Mouse (Mus musculus): ENCODE results near the gene Armh1.

Armh1 gene

GRCm38 (mm10) chr4:117254017-117254627, 2.2 kb upstream of the Armh1 start:
- no peak for DNase-seq (ENCODE audit: low read depth, low spot score)
- Histone ChIP-seq H3K27me3 (ENCODE audit: control insufficient read depth, insufficient read depth, low read length, poor library complexity, severe bottlenecking) (no peaks in the 10 kb centered on the region), H3K36me3 (ENCODE audit: control insufficient read depth, insufficient read depth, low read length, poor library complexity, severe bottlenecking) (no peaks in the 10 kb centered on the region)

DNA sequence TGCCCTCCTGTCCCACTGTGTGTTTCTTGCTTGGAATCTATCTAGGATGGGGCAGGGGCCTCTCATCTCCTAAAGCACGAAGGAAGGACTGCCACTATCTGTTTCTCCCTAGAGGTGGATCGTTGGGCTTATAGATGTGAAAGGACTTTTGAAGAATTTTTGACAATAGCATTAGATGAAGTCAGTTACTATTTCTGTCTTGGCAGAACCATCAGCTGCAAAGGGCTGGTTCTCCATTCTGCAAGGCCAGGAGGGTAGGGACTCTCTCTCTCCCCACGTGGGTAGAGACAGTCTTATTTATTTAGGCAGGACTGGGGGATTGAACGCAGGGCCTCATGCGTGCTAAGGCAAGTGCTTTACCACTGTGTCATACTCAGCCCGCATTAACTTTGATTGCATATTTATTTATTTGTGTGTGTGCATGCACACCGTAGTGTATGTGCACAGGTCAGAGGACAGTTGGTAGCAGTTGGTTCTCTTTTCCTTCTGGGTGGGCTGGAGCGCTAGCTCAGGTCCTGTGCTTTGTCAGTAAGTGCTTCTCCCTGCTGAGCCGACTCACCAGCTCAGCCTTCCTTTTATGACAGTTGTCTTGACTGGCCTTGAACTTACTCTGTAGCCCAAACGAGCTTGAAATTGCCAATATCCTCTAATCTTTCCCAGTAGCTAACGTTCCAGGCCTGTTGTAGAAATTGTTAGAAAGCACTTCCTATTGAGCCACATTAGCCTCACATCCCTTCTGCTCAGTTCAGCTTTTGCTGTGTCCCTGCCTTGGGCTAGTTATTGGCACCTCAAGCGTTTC, 1.5 kb upstream of the Armh1 start:
- Histone ChIP-seq H3K36me3 (ENCODE audit: control insufficient read depth, insufficient read depth, low read length, poor library complexity, severe bottlenecking) (no peaks in the 10 kb centered on the region), H3K27me3 (ENCODE audit: control insufficient read depth, insufficient read depth, low read length, poor library complexity, severe bottlenecking) (no peaks in the 10 kb centered on the region)
- no peak for DNase-seq (ENCODE audit: low read depth, low spot score)

DNA sequence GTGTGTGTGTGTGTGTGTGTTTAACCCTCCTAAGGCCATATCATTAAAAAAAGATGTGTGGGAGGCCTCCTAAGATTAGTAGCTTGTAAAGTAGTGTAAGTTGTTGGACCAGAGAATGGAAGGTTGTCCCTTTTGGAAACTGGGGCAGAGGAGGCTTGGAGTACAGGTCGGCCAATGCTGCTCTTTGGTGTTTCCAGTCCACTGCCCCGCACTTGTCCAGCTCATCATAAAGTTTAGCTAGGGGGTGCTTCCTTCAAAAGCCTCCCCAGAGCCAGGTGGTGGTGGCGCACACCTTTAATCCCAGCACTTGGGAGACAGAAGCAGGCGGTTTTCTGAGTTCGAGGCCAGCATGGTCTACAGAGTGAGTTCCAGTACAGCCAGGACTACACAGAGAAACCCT, 830 bp upstream of the Armh1 start:
- no peak for DNase-seq (ENCODE audit: low read depth, low spot score)
- no peaks in the 10 kb centered on the region for H3K27me3 ChIP-seq (ENCODE audit: control insufficient read depth, insufficient read depth, low read length, poor library complexity, severe bottlenecking)
- H3K36me3 ChIP-seq (ENCODE audit: control insufficient read depth, insufficient read depth, low read length, poor library complexity, severe bottlenecking), result no peaks in the 10 kb centered on the region

- Histone ChIP-seq H3K27me3 (ENCODE audit: control insufficient read depth, insufficient read depth, low read length, poor library complexity, severe bottlenecking) (no peaks in the 10 kb centered on the region), H3K36me3 (ENCODE audit: control insufficient read depth, insufficient read depth, low read length, poor library complexity, severe bottlenecking) (no peaks in the 10 kb centered on the region)
- no peak for DNase-seq (ENCODE audit: low read depth, low spot score)
Observed at GRCm38 (mm10) chr4:117252351-117252750, 426 bp upstream of the Armh1 start.

DNA sequence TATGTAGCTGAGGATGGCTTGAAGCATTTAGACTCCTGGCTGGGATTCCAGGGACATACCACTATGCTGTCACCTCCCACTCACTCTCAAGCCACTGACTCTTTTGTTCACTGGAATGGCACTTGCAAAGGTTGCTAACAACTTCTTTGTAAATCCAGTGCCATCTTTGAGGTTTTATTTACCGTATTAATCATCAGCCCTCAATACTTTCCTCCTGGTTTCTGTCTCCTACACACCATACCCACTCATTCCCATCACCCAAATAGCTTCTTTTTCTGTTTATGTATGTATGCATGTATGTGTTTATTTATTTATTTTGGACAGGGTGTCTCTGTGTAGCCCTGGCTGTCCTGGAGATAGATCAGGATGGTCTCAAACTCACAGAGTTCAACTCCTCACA, 943 bp downstream of the Armh1 start:
- no peak for DNase-seq (ENCODE audit: low read depth, low spot score)
- Histone ChIP-seq H3K36me3 (ENCODE audit: control insufficient read depth, insufficient read depth, low read length, poor library complexity, severe bottlenecking) (no peaks in the 10 kb centered on the region), H3K27me3 (ENCODE audit: control insufficient read depth, insufficient read depth, low read length, poor library complexity, severe bottlenecking) (no peaks in the 10 kb centered on the region; the same call in 1 of the 2 replicates)

DNA sequence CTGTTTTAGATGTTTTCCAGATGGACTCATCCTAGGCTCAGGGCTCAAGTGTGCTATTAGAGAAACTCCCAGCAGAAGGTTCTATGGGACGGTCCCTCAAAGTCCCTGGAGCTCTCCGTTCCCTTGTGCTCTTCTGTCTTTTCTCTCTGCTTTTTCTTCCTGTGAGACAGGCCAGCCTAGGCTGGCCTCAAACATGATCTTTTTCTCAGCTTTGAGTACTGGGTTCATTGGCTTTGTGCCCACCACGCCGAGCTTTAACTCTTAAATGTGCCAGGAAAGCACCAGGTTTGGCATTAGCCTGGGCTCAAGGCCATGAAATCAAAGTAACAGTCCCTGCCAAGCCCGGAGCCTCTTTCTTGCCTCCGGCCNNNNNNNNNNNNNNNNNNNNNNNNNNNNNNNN, 11.1 kb downstream of the Armh1 start:
- DNase-seq (ENCODE audit: low read depth, low spot score), result no peak
- Histone ChIP-seq H3K27me3 (ENCODE audit: control insufficient read depth, insufficient read depth, low read length, poor library complexity, severe bottlenecking) (no peaks in the 10 kb centered on the region), H3K36me3 (ENCODE audit: control insufficient read depth, insufficient read depth, low read length, poor library complexity, severe bottlenecking) (no peaks in the 10 kb centered on the region)

- Histone ChIP-seq H3K27me3 (ENCODE audit: control insufficient read depth, insufficient read depth, low read length, poor library complexity, severe bottlenecking) (no peaks in the 10 kb centered on the region), H3K36me3 (ENCODE audit: control insufficient read depth, insufficient read depth, low read length, poor library complexity, severe bottlenecking) (no peaks in the 10 kb centered on the region)
- DNase-seq (ENCODE audit: low read depth, low spot score), result no peak
Observed at GRCm38 (mm10) chr4:117239153-117239552, 12.8 kb downstream of the Armh1 start.

DNA sequence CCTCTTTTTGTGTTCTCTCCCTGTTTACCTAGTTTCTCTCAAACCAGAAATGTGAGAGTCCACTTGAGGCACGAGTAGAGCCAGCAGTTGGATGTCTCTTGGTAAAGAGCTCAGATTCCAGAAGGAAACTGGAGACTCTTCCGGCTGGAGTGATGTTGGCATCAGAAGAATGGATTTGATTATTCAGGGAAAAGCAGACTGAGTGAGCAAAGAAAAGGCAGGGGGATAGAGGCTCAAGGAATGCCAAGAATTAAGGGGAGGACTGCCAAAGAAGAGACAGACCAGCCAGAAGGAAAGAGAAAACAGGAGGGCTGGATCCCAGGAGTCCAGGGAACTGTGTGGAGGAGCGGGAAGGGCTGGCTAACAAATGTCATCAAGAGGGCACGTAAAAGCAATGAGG, 16.1 kb downstream of the Armh1 start:
- no peak for DNase-seq (ENCODE audit: low read depth, low spot score)
- no peaks in the 10 kb centered on the region for H3K36me3 ChIP-seq (ENCODE audit: control insufficient read depth, insufficient read depth, low read length, poor library complexity, severe bottlenecking)

DNA sequence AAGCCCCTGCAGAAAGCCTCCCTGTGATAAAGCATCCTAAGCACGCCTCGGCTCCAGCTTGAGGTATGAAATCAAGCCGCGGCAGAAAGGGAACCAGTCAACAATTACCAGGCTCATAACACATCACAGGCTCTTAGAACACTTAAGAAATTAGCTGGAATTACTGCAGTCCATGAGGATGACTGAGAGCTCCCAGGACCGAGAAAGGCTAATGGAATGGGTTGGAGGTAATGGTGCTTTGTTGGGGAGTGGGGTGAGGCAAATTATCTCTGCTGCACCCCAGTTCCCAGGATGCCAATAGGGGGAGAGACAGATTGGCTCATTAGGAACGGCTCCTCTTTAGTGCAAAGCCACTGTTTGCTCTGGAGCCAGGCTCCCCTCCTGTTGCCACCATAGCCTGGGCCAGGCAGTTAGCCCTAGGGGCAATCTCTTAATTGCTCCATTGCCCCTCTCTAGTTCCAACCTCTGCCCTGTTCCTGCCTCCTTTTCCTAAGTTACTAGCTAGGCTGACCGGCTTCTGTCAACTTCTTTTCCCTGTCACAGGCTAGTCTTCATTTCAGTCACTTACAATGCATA, 17.7 kb downstream of the Armh1 start:
- H3K36me3 ChIP-seq (ENCODE audit: control insufficient read depth, insufficient read depth, low read length, poor library complexity, severe bottlenecking), result no peaks in the 10 kb centered on the region
- no peak for DNase-seq (ENCODE audit: low read depth, low spot score)
- no peaks in the 10 kb centered on the region for H3K27me3 ChIP-seq (ENCODE audit: control insufficient read depth, insufficient read depth, low read length, poor library complexity, severe bottlenecking)

More for the DNA sequence above, 16.1 kb downstream of the Armh1 start:
- no peaks in the 10 kb centered on the region for H3K27me3 ChIP-seq (ENCODE audit: control insufficient read depth, insufficient read depth, low read length, poor library complexity, severe bottlenecking)

GRCm38 (mm10) chr4:117231208-117231607, 20.7 kb downstream of the Armh1 start:
- Histone ChIP-seq H3K36me3 (ENCODE audit: control insufficient read depth, insufficient read depth, low read length, poor library complexity, severe bottlenecking) (no peaks in the 10 kb centered on the region), H3K27me3 (ENCODE audit: control insufficient read depth, insufficient read depth, low read length, poor library complexity, severe bottlenecking) (no peaks in the 10 kb centered on the region)
- DNase-seq (ENCODE audit: low read depth, low spot score), result no peak

- no peaks in the 10 kb centered on the region for H3K36me3 ChIP-seq (ENCODE audit: control insufficient read depth, insufficient read depth, low read length, poor library complexity, severe bottlenecking)
- H3K27me3 ChIP-seq (ENCODE audit: control insufficient read depth, insufficient read depth, low read length, poor library complexity, severe bottlenecking), result no peaks in the 10 kb centered on the region
- DNase-seq (ENCODE audit: low read depth, low spot score), result no peak
Observed at GRCm38 (mm10) chr4:117230331-117230730, 21.6 kb downstream of the Armh1 start.

- Histone ChIP-seq H3K36me3 (ENCODE audit: control insufficient read depth, insufficient read depth, low read length, poor library complexity, severe bottlenecking) (no peaks in the 10 kb centered on the region), H3K27me3 (ENCODE audit: control insufficient read depth, insufficient read depth, low read length, poor library complexity, severe bottlenecking) (no peaks in the 10 kb centered on the region)
- DNase-seq (ENCODE audit: low read depth, low spot score), result no peak
Observed at GRCm38 (mm10) chr4:117229590-117229989, 22.3 kb downstream of the Armh1 start.

- DNase-seq (ENCODE audit: low read depth, low spot score), result no peak
- Histone ChIP-seq H3K27me3 (ENCODE audit: control insufficient read depth, insufficient read depth, low read length, poor library complexity, severe bottlenecking) (no peaks in the 10 kb centered on the region), H3K36me3 (ENCODE audit: control insufficient read depth, insufficient read depth, low read length, poor library complexity, severe bottlenecking) (no peaks in the 10 kb centered on the region)
Observed at GRCm38 (mm10) chr4:117225250-117225649, 26.7 kb downstream of the Armh1 start.

DNA sequence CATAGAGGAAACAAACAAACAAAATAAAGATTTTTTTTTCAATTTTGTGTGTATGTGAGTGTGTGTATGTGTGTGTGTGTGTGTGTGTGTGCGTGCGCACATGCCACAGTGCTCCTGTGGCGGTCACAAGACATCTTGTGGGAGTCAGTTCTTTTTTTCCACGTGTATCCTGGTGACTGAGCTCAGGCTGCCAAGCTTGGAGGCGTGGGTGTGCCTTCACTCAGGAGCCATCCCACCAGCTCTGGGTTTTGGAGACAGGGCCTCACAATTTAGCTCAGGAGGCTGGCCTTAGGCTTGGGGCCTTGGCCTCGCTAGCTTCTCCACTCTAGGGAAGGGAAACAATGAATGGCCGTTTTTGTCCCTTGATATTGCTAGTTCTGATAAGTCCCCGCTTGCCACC, 27.8 kb downstream of the Armh1 start:
- Histone ChIP-seq H3K27me3 (ENCODE audit: control insufficient read depth, insufficient read depth, low read length, poor library complexity, severe bottlenecking) (no peaks in the 10 kb centered on the region), H3K36me3 (ENCODE audit: control insufficient read depth, insufficient read depth, low read length, poor library complexity, severe bottlenecking) (no peaks in the 10 kb centered on the region)
- no peak for DNase-seq (ENCODE audit: low read depth, low spot score)

DNA sequence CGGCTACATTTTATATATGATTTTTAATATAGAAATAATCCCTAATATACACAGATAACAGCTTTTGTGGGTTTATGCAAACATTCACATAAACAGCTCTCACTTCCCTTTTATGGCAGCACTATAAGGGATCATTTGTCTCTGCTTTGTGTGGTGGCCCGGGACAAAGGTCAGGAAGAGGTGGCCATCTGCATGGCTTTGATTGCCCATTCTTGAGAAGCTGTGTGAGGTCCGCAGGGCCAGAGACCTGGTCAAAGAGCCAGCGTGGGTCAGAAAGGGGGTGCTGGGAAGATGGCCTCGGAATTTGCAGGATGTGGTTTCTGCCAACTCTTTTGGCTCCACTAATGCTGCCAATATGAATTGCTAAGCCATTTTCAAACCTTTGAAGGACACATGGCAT, 28.9 kb downstream of the Armh1 start:
- no peaks in the 10 kb centered on the region for H3K36me3 ChIP-seq (ENCODE audit: control insufficient read depth, insufficient read depth, low read length, poor library complexity, severe bottlenecking)
- no peaks in the 10 kb centered on the region for H3K27me3 ChIP-seq (ENCODE audit: control insufficient read depth, insufficient read depth, low read length, poor library complexity, severe bottlenecking)
- no peak for DNase-seq (ENCODE audit: low read depth, low spot score)

Data from splenic B cell, adult 2 months (primary cell).